Mouse (Mus musculus): Measurements from ENCODE around the gene Borcs5.

Borcs5 gene

GRCm38 (mm10) chr6:134717886-134718667 lies 78.8 kb downstream of the Borcs5 start:
- no peak for DNase-seq (ENCODE audit: low read depth, low spot score)

GRCm38 (mm10) chr6:134718668-134719065 lies 79.4 kb downstream of the Borcs5 start:
- no peak for DNase-seq (ENCODE audit: low read depth, low spot score)

GRCm38 (mm10) chr6:134719156-134719555 lies 79.8 kb downstream of the Borcs5 start:
- no peak for DNase-seq (ENCODE audit: low read depth, low spot score)

GRCm38 (mm10) chr6:134720150-134720549 lies 80.8 kb downstream of the Borcs5 start:
- DNase-seq (ENCODE audit: low read depth, low spot score), result no peak

GRCm38 (mm10) chr6:134721729-134722269 lies 82.5 kb downstream of the Borcs5 start:
- DNase-seq (ENCODE audit: low read depth, low spot score), result no peak

- no peak for DNase-seq (ENCODE audit: low read depth, low spot score)
Observed at GRCm38 (mm10) chr6:134722906-134723305, 83.6 kb downstream of the Borcs5 start.

- no peak for DNase-seq (ENCODE audit: low read depth, low spot score)
Observed at GRCm38 (mm10) chr6:134723326-134723725, 84.0 kb downstream of the Borcs5 start.

GRCm38 (mm10) chr6:134723833-134724553 lies 84.7 kb downstream of the Borcs5 start:
- DNase-seq (ENCODE audit: low read depth, low spot score), result no peak

GRCm38 (mm10) chr6:134725406-134725805 lies 86.1 kb downstream of the Borcs5 start:
- no peak for DNase-seq (ENCODE audit: low read depth, low spot score)

- DNase-seq (ENCODE audit: low read depth, low spot score), result no peak
Observed at GRCm38 (mm10) chr6:134730978-134731377, 91.7 kb downstream of the Borcs5 start.

GRCm38 (mm10) chr6:134732813-134733212 lies 93.5 kb downstream of the Borcs5 start:
- DNase-seq (ENCODE audit: low read depth, low spot score), result no peak

GRCm38 (mm10) chr6:134733800-134734221 lies 94.5 kb downstream of the Borcs5 start:
- DNase-seq (ENCODE audit: low read depth, low spot score), result no peak

- DNase-seq (ENCODE audit: low read depth, low spot score), result no peak
Observed at GRCm38 (mm10) chr6:134736853-134737252, 97.5 kb downstream of the Borcs5 start.

GRCm38 (mm10) chr6:134743568-134743967 lies 104.3 kb downstream of the Borcs5 start:
- no peak for DNase-seq (ENCODE audit: low read depth, low spot score)

GRCm38 (mm10) chr6:134745876-134746275 lies 106.6 kb downstream of the Borcs5 start:
- no peak for DNase-seq (ENCODE audit: low read depth, low spot score)

GRCm38 (mm10) chr6:134748126-134748525 lies 108.8 kb downstream of the Borcs5 start:
- no peak for DNase-seq (ENCODE audit: low read depth, low spot score)

GRCm38 (mm10) chr6:134751087-134751486 lies 111.8 kb downstream of the Borcs5 start:
- no peak for DNase-seq (ENCODE audit: low read depth, low spot score)

GRCm38 (mm10) chr6:134751883-134752647 lies 112.8 kb downstream of the Borcs5 start:
- peak; percentile 74 for DNase-seq (ENCODE audit: low read depth, low spot score)

- peak; percentile 47 for DNase-seq (ENCODE audit: low read depth, low spot score)
Observed at GRCm38 (mm10) chr6:134753412-134753811, 114.1 kb downstream of the Borcs5 start.

GRCm38 (mm10) chr6:134753858-134754257 lies 114.5 kb downstream of the Borcs5 start:
- no peak for DNase-seq (ENCODE audit: low read depth, low spot score)

GRCm38 (mm10) chr6:134756058-134756457 lies 116.7 kb downstream of the Borcs5 start:
- DNase-seq (ENCODE audit: low read depth, low spot score), result no peak
